Mouse (Mus musculus): ENCODE results near the gene Ddx54. TPM values are rescaled to one million over a fixed set of nuclear protein-coding genes. Genes with fewer than 3 reads are reported as not detected.

Ddx54 gene
- total and polyA plus RNA-seq, 3 experiments: 63.7 to 91.8 (median 83.6) TPM

DNA sequence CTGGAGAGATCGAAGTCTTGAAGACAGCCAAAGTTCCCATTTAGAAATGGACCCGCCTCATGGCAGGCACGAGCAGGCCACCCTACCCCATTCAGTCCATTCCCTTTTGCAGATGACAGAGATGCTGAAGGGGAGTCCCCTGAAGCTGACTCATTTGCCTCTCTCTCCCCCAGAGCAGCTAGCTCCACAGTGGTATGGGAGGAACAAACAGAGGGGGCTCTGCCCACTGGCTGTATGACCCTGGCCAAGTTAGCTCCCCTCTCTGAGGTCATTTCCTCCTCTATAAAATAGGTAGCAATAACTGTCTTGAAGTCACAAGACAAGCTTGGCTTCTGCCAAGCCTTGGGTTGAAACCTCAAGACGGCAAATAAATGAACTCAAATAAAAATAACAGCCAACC, 29.0 kb upstream of the Ddx54 start:
- Histone ChIP-seq H3K9ac (ENCODE audit: insufficient read depth, low read depth) (no peak overlapping the region), H3K27ac (ENCODE audit: insufficient read depth, low read depth) (no peak overlapping the region), H3K9me3 (replicated peaks; ENCODE audit: low read length) (peaks cover 6% of the 10 kb centered on the region), H3K4me3 (replicated peaks in 1 of 3; ENCODE audit: low read depth in 2 of 3, low read length in 2 of 3, poor library complexity in 1 of 3) (no peak overlapping the region), H3K4me2 (ENCODE audit: insufficient read depth, low read depth, poor library complexity, severe bottlenecking) (no peak overlapping the region), H3K4me1 (ENCODE audit: control insufficient read depth in 1 of 2, insufficient read depth in 2 of 2) (peaks cover 18 to 64% of the 10 kb centered on the region in 2 experiments), H3K36me3 (replicated peaks in 1 of 2; ENCODE audit: control insufficient read depth in 1 of 2, insufficient read depth in 1 of 2, low read length in 1 of 2) (peaks cover 0 to 21% of the 10 kb centered on the region in 2 experiments), H3K79me2 (replicated peaks; ENCODE audit: control insufficient read depth, extremely low read depth, insufficient read depth, poor library complexity, severe bottlenecking) (no peaks in the 10 kb centered on the region), H3K27me3 (replicated peaks) (peaks cover 10% of the 10 kb centered on the region)
- DNase-seq (ENCODE audit: extremely low read depth): peak; percentile 75
- in situ Hi-C loops (cut with MboI; ENCODE audit: low pct_ligation_motif_present, low pct_unique_long_range_greater_than_20kb, low sequenced_read_pairs): no loop called here
- TF ChIP-seq MAX (IDR thresholded peaks at IDR 0.05; ENCODE audit: low read length): peak; percentile 34; the same call in 1 of the 2 replicates
- TF ChIP-seq EP300 (IDR thresholded peaks at IDR 0.05; ENCODE audit: low read length): peak; percentile 49; the same call in 1 of the 2 replicates
- TF ChIP-seq RAD21 (IDR thresholded peaks at IDR 0.05; ENCODE audit: low read depth, low read length): no peak
- TF ChIP-seq ZKSCAN1 (IDR thresholded peaks at IDR 0.05; ENCODE audit: borderline replicate concordance, low read depth, low read length): no peak
- 0 out of 2 replicates have a peak, but pooled peaks have one; percentile 25 for TF ChIP-seq MYC (IDR thresholded peaks at IDR 0.05; ENCODE audit: low read depth, low read length)
- peak; percentile 79 for TF ChIP-seq BHLHE40 (IDR thresholded peaks at IDR 0.05; ENCODE audit: low read depth, low read length)
- TF ChIP-seq MEF2A (IDR thresholded peaks at IDR 0.05; ENCODE audit: borderline replicate concordance, low read depth, low read length): peak; percentile 12; the same call in 1 of the 2 replicates
- TF ChIP-seq ETS1 (conservative IDR thresholded peaks at IDR 0.05; ENCODE audit: low read depth, low read length): no peak; the same call in 1 of the 2 replicates
- 0 out of 2 replicates have a peak, but pooled peaks have one; percentile 43 for TF ChIP-seq MAZ (IDR thresholded peaks at IDR 0.05; ENCODE audit: low read depth, low read length)
- TF ChIP-seq CHD1 (IDR thresholded peaks at IDR 0.05; ENCODE audit: low read depth, low read length): no peak
- dilution Hi-C loops (cut with MboI; ENCODE audit: extremely low pct_ligation_motif_present, extremely low pct_unique_long_range_greater_than_20kb, low sequenced_read_pairs): no loop called here

DNA sequence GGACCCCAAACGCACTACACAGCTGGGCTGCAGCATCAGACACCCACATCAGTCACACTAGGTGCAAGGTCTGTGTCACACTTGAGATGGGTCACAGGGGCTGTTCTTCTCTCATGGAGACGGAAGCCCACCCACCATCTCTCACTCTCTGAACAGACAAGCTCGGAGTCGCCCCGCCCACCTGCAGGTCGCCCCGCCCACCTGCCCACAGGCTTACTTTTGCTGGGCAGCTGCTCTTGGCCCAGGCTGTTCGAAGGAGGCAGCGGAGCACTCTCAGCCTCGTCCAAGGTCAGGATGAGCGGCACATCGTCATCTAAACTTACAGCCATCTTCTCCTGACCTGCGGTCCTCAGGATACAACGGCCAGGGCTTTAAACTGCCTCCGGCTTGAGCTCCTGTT, 27.6 kb upstream of the Ddx54 start:
- Histone ChIP-seq H3K27me3 (replicated peaks) (peaks cover 10% of the 10 kb centered on the region), H3K79me2 (replicated peaks; ENCODE audit: control insufficient read depth, extremely low read depth, insufficient read depth, poor library complexity, severe bottlenecking) (no peaks in the 10 kb centered on the region), H3K9ac (ENCODE audit: insufficient read depth, low read depth) (no peak overlapping the region), H3K36me3 (replicated peaks in 1 of 2; ENCODE audit: control insufficient read depth in 1 of 2, insufficient read depth in 1 of 2, low read length in 1 of 2) (peaks cover 0 to 21% of the 10 kb centered on the region in 2 experiments), H3K4me3 (replicated peaks in 1 of 3; ENCODE audit: low read depth in 2 of 3, low read length in 2 of 3, poor library complexity in 1 of 3) (no peak overlapping the region), H3K27ac (ENCODE audit: insufficient read depth, low read depth) (no peak overlapping the region), H3K9me3 (replicated peaks; ENCODE audit: low read length) (peaks cover 6% of the 10 kb centered on the region), H3K4me2 (ENCODE audit: insufficient read depth, low read depth, poor library complexity, severe bottlenecking) (no peak overlapping the region), H3K4me1 (ENCODE audit: control insufficient read depth in 1 of 2, insufficient read depth in 2 of 2) (peaks cover 9 to 56% of the 10 kb centered on the region in 2 experiments)
- DNase-seq (ENCODE audit: extremely low read depth): no peak
- dilution Hi-C loops (cut with MboI; ENCODE audit: extremely low pct_ligation_motif_present, extremely low pct_unique_long_range_greater_than_20kb, low sequenced_read_pairs): no loop called here
- in situ Hi-C loops (cut with MboI; ENCODE audit: low pct_ligation_motif_present, low pct_unique_long_range_greater_than_20kb, low sequenced_read_pairs): no loop called here
- TF ChIP-seq E2F4 (IDR thresholded peaks at IDR 0.05; ENCODE audit: insufficient replicate concordance, low read depth, low read length): no peak
- TF ChIP-seq ETS1 (conservative IDR thresholded peaks at IDR 0.05; ENCODE audit: low read depth, low read length): no peak
- TF ChIP-seq EP300 (IDR thresholded peaks at IDR 0.05; ENCODE audit: low read length): no peak
- TF ChIP-seq JUND (conservative IDR thresholded peaks at IDR 0.05; ENCODE audit: low read depth, low read length): no peak
- TF ChIP-seq MAZ (IDR thresholded peaks at IDR 0.05; ENCODE audit: low read depth, low read length): no peak
- no peak for TF ChIP-seq ZKSCAN1 (IDR thresholded peaks at IDR 0.05; ENCODE audit: borderline replicate concordance, low read depth, low read length)
- no peak for TF ChIP-seq CTCF (conservative IDR thresholded peaks at IDR 0.05 in 1 of 2, IDR thresholded peaks at IDR 0.05 in 1 of 2; ENCODE audit: low read depth in 2 of 2, low read length in 2 of 2)
- TF ChIP-seq ELF1 (IDR thresholded peaks at IDR 0.05; ENCODE audit: low read depth, low read length): no peak

Data from CH12.LX (cell line).